Mouse (Mus musculus) C2C12 (cell line): ENCODE measurements around the gene Nos3.

ENCODE experiments used
- CEBPB ChIP-seq: IDR thresholded peaks from one replicate; pipeline ENCODE4 v1.6.1; 2011; ENCODE audit warnings: low read depth, mild to moderate bottlenecking, control low read depth, moderate library complexity
- CTCF ChIP-seq: IDR thresholded peaks from one replicate; pipeline ENCODE4 v1.5.1; 2011; ENCODE audit not compliant: control insufficient read depth, insufficient read depth, insufficient read length
- MAX ChIP-seq: IDR thresholded peaks from one replicate; pipeline ENCODE4 v1.6.1; 2011; ENCODE audit warnings: mild to moderate bottlenecking, control low read depth
- MYOD1 ChIP-seq: IDR thresholded peaks from one replicate; pipeline ENCODE4 v1.6.1; 2011; ENCODE audit warnings: low read depth; ENCODE audit not compliant: control insufficient read depth, insufficient read length
- MYOG ChIP-seq: IDR thresholded peaks from one replicate; pipeline ENCODE4 v1.6.1; 2011; ENCODE audit not compliant: control insufficient read depth, insufficient read length; ENCODE audit errors: extremely low read depth
- USF1 ChIP-seq: IDR thresholded peaks from one replicate; pipeline ENCODE4 v1.6.1; 2011; ENCODE audit warnings: low read depth, mild to moderate bottlenecking, control low read depth, moderate library complexity

- TF ChIP-seq CTCF = peak; percentile 92
- TF ChIP-seq MYOD1 = no peak
- no peak for TF ChIP-seq MAX
- no peak for TF ChIP-seq MYOG
- TF ChIP-seq USF1 = no peak
- TF ChIP-seq CEBPB = no peak
These were observed 29.7 kb downstream of the Nos3 start for GRCm38 (mm10) chr5:24394165-24394894.
